Mouse (Mus musculus): ENCODE measurements at regions not wholly inside any gene's neighbourhood (a gene's known extent, or its start where the extent isn't known, plus 50 kb on each side); places are given as distances from the start of the nearest gene placed in this dataset.

DNA sequence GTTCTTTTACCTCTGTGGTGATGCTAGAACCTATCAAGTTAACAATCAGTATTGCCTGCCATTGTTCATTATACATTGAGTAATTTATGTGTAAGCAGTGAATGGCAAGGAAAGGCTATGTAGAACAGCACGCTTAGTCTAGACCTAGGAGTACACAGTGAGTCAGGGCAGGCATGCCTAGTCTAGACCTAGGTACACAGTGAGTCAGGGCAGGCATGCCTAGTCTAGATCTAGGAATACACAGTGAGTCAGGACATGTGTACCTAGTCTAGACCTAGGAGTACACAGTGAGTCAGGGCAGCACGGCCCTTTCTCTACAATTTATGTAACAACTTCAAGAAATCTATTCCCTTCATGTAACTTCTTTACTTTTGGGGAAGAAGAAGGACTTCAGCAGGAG is 347.2 kb downstream of the Tmem232 start:
- Histone ChIP-seq H3K4me1 (ENCODE audit: control insufficient read depth, insufficient read depth, low read length) (peaks cover 10% of the 10 kb centered on the region; the same call in 1 of the 2 replicates), H3K9ac (ENCODE audit: low read depth, low read length, severe bottlenecking) (no peak overlapping the region)

DNA sequence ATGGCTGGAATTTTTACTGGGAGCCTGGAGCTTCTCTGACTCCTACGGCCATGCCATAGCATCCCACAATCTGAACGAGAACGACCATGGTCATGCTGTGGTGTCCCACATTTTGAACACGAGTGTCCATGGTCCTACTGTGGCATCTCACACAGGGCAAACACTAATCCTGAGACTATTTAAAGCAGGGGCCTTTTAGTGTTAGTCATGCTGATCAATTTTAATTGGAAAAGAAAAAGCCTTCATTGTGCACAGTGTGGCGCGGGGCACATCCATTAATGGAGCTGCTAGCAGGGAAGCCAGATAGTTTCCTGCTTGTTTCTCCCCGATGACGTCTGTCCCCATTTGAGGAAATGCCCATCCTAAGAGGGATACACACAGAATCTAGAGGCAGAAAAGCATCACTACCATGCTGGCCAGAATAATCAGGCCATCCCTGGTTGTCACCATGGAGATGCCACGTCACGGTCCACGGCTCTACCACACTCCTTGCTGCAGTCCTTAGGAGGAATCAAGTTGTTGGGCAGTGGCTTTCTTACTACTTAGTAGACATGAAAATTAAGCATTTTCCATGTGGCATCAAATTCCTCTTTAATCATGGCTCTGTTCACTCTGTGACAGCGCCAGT is 348.0 kb downstream of the Tmem232 start:
- peaks cover 10% of the 10 kb centered on the region; the same call in 1 of the 2 replicates for H3K4me1 ChIP-seq (ENCODE audit: control insufficient read depth, insufficient read depth, low read length)
- H3K4me2 ChIP-seq (replicated peaks; ENCODE audit: low read depth, low read length, severe bottlenecking), result no peak overlapping the region
- ATAC-seq (ENCODE audit: low FRiP score, low read depth) (no peak), DNase-seq (ENCODE audit: low spot score) (no peak)
- no peaks in the 10 kb centered on the region for H3K27me3 ChIP-seq (ENCODE audit: control insufficient read depth, insufficient read depth, low read length)
- H3K4me3 ChIP-seq (replicated peaks; ENCODE audit: low read length), result no peak overlapping the region
- no peak overlapping the region for H3K27ac ChIP-seq (replicated peaks; ENCODE audit: low read depth, low read length)
- H3K9ac ChIP-seq (ENCODE audit: low read depth, low read length, severe bottlenecking), result no peak overlapping the region
- H3K9me3 ChIP-seq (ENCODE audit: control insufficient read depth, low read length), result no peaks in the 10 kb centered on the region
- no peaks in the 10 kb centered on the region for H3K36me3 ChIP-seq (ENCODE audit: control insufficient read depth, insufficient read depth, low read length)
- WGBS, result 89% methylated on average over 12 of the region's 12 CpGs
- TF ChIP-seq POLR2A (IDR thresholded peaks at IDR 0.05; ENCODE audit: borderline replicate concordance, extremely low read depth, insufficient read depth, insufficient read length), result no peak

More for the DNA sequence above, 347.2 kb downstream of the Tmem232 start:
- no peak overlapping the region for H3K4me2 ChIP-seq (replicated peaks; ENCODE audit: low read depth, low read length, severe bottlenecking)
- WGBS, result 87% methylated on average over 2 of the region's 2 CpGs
- ATAC-seq (ENCODE audit: low FRiP score, low read depth) (no peak), DNase-seq (ENCODE audit: low spot score) (no peak)
- H3K27me3 ChIP-seq (ENCODE audit: control insufficient read depth, insufficient read depth, low read length), result no peaks in the 10 kb centered on the region
- no peaks in the 10 kb centered on the region for H3K9me3 ChIP-seq (ENCODE audit: control insufficient read depth, low read length)
- no peak for TF ChIP-seq POLR2A (IDR thresholded peaks at IDR 0.05; ENCODE audit: borderline replicate concordance, extremely low read depth, insufficient read depth, insufficient read length)
- H3K4me3 ChIP-seq (replicated peaks; ENCODE audit: low read length), result no peak overlapping the region
- H3K27ac ChIP-seq (replicated peaks; ENCODE audit: low read depth, low read length), result no peak overlapping the region
- H3K36me3 ChIP-seq (ENCODE audit: control insufficient read depth, insufficient read depth, low read length), result no peaks in the 10 kb centered on the region

- no peak for TF ChIP-seq POLR2A (IDR thresholded peaks at IDR 0.05; ENCODE audit: borderline replicate concordance, extremely low read depth, insufficient read depth, insufficient read length)
These were observed 349.6 kb downstream of the Tmem232 start for GRCm38 (mm10) chr17:65190839-65191591.

GRCm38 (mm10) chr17:65181164-65181563 is 345.3 kb upstream of the 4930583I09Rik start:
- no peaks in the 10 kb centered on the region for H3K36me3 ChIP-seq (ENCODE audit: control insufficient read depth, insufficient read depth, low read length)
- DNase-seq (ENCODE audit: low spot score), result no peak
- H3K4me3 ChIP-seq (replicated peaks; ENCODE audit: low read length), result no peak overlapping the region
- H3K9ac ChIP-seq (ENCODE audit: low read depth, low read length, severe bottlenecking), result no peak overlapping the region
- no peak for TF ChIP-seq POLR2A (IDR thresholded peaks at IDR 0.05; ENCODE audit: borderline replicate concordance, extremely low read depth, insufficient read depth, insufficient read length)
- no peak for ATAC-seq (ENCODE audit: low FRiP score, low read depth)
- no peaks in the 10 kb centered on the region for H3K27me3 ChIP-seq (ENCODE audit: control insufficient read depth, insufficient read depth, low read length)
- no peaks in the 10 kb centered on the region for H3K9me3 ChIP-seq (ENCODE audit: control insufficient read depth, low read length)
- H3K27ac ChIP-seq (replicated peaks; ENCODE audit: low read depth, low read length), result no peak overlapping the region
- H3K4me2 ChIP-seq (replicated peaks; ENCODE audit: low read depth, low read length, severe bottlenecking), result no peak overlapping the region
- WGBS, result 65% methylated on average over 4 of the region's 4 CpGs
- H3K4me1 ChIP-seq (ENCODE audit: control insufficient read depth, insufficient read depth, low read length), result no peaks in the 10 kb centered on the region

More at GRCm38 (mm10) chr17:65190839-65191591, 349.6 kb downstream of the Tmem232 start:
- peak; percentile 31 for DNase-seq (ENCODE audit: low spot score)
- Histone ChIP-seq H3K27ac (replicated peaks; ENCODE audit: low read depth, low read length) (no peak overlapping the region), H3K4me3 (replicated peaks; ENCODE audit: low read length) (no peak overlapping the region), H3K36me3 (ENCODE audit: control insufficient read depth, insufficient read depth, low read length) (no peaks in the 10 kb centered on the region), H3K9ac (ENCODE audit: low read depth, low read length, severe bottlenecking) (no peak overlapping the region), H3K27me3 (ENCODE audit: control insufficient read depth, insufficient read depth, low read length) (no peaks in the 10 kb centered on the region), H3K9me3 (ENCODE audit: control insufficient read depth, low read length) (no peaks in the 10 kb centered on the region), H3K4me1 (ENCODE audit: control insufficient read depth, insufficient read depth, low read length) (peaks cover 10% of the 10 kb centered on the region; the same call in 1 of the 2 replicates), H3K4me2 (replicated peaks; ENCODE audit: low read depth, low read length, severe bottlenecking) (no peak overlapping the region)
- ATAC-seq (ENCODE audit: low FRiP score, low read depth), result no peak; the same call in 1 of the 2 replicates
- 48% methylated on average over 12 of the region's 12 CpGs for WGBS

DNA sequence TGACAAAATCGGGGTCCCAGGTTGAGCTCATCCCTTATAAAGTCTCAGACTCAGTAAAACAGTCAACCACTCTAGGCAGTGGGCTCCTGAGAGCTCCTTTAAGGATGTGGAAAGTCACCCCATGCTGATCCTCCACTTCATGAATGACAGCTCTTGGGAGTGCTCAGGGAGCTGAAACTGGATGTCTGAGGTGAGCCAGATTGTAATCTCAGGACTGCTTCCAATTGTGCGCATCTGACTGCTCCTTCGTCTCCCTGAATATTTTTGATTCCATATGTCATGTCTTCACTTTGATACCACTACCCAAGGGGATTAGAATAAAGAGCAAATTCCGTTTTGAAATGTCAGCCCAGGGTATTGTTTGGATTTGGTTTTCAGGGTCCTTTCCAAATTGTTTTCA is 339.9 kb upstream of the 4930583I09Rik start:
- Histone ChIP-seq H3K4me1 (ENCODE audit: control insufficient read depth, insufficient read depth, low read length) (no peaks in the 10 kb centered on the region), H3K36me3 (ENCODE audit: control insufficient read depth, insufficient read depth, low read length) (no peaks in the 10 kb centered on the region), H3K27ac (replicated peaks; ENCODE audit: low read depth, low read length) (no peak overlapping the region), H3K4me2 (replicated peaks; ENCODE audit: low read depth, low read length, severe bottlenecking) (no peak overlapping the region), H3K9me3 (ENCODE audit: control insufficient read depth, low read length) (no peaks in the 10 kb centered on the region), H3K9ac (ENCODE audit: low read depth, low read length, severe bottlenecking) (no peak overlapping the region), H3K4me3 (replicated peaks; ENCODE audit: low read length) (no peak overlapping the region), H3K27me3 (ENCODE audit: control insufficient read depth, insufficient read depth, low read length) (no peaks in the 10 kb centered on the region)
- WGBS, result 79% methylated on average over 4 of the region's 4 CpGs
- DNase-seq (ENCODE audit: low spot score) (no peak), ATAC-seq (ENCODE audit: low FRiP score, low read depth) (no peak)
- no peak for TF ChIP-seq POLR2A (IDR thresholded peaks at IDR 0.05; ENCODE audit: borderline replicate concordance, extremely low read depth, insufficient read depth, insufficient read length)
